Mouse (Mus musculus): ENCODE data around the gene Txn1.

The Txn1 gene

DNA sequence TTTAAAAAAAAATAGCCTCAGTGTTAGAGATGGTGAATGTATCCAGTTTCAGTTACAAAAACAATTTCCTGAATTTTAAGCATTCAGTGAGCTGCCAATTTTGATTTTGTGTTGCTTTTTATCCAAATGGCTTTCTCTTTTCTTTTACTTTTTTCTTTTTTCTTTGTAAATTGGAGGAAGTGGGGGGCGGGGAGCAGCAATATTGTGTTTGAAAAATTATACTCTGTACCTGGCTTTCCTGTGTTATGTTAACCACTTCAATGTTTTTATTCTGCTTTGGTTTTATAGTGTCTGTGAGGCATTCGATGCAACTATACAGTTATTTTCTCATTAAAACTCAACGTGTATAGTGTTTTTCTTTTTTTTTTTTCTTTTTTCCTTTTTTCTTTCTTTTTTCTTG, 59.6 kb downstream of the Txn1 start:
- DNase-seq (ENCODE audit: low read depth, low spot score) = no peak

DNA sequence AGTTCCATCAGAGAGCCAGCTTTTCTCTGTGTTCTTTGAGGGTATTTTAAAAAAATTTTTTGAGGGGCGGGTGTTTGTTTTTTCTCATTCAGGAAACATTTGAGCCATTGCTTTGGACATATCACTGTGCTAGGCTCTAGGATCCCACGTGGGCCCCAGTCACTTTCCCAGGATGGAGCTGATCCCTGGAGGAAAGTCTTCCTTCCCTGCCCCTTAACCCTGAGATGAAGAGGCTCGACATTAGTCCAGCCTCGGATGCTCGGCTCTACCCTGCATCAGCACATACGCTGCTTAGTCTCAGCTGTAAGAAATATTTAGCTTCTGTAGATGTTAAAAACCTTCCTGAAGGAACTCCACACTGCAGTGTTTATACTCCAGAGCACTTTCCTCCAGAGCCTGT, 60.3 kb downstream of the Txn1 start:
- no peak for DNase-seq (ENCODE audit: low read depth, low spot score)

DNA sequence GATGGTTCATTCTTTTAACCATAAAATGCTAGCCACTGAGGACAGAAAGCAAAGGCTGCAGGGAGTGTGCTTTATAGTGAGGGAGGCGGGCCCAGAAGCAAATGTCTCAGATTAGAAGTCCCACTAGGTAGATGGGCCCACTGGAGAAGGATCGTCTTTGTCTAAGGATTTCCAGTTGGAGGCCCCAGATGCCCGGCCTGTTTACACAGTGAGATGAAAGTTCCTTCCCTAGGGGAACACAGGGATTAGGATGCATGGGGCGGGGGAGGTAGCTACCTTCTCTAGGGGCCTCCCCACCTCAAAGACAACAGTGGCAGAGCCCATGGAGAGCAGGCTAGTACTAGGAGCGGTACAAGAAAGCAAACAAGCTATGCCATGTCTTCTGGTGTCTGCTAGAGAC, 61.1 kb downstream of the Txn1 start:
- no peak for DNase-seq (ENCODE audit: low read depth, low spot score)

Measured in mesoderm, embryonic 11.5 days (tissue).